Mouse (Mus musculus): ENCODE measurements around the gene Krt14. TPM values are rescaled to one million over a fixed set of nuclear protein-coding genes. Genes with fewer than 3 reads are reported as not detected.

Krt14 gene
- not detected for total RNA-seq (2023)

GRCm38 (mm10) chr11:100207498-100207897, at the start of gene Krt14:
Gene Krt14, minus strand, starts transcription at chr11:100207548.

GRCm38 (mm10) chr11:100248852-100249465, 41.6 kb upstream of the Krt14 start, which contains the start of gene Krt16:
Gene Krt16, minus strand, starts transcription at chr11:100248902.

GRCm38 (mm10) chr11:100192992-100193391, 14.4 kb downstream of the Krt14 start, which contains the start of gene Krt9:
Gene Krt9, minus strand, starts transcription at chr11:100193246.

Other genes with a start within 250 kb of the Krt14 start
- not detected for gene Krtap29-1, start 228.5 kb downstream of the Krt14 start, total RNA-seq (2023)
- gene Krtap16-1, start 221.0 kb downstream of the Krt14 start, total RNA-seq (2023), result not detected
- gene Krtap17-1, start 213.6 kb downstream of the Krt14 start, total RNA-seq (2023), result not detected
- gene Krt33a, start 191.3 kb downstream of the Krt14 start, total RNA-seq (2023), result not detected
- not detected for gene Krt33b, start 177.7 kb downstream of the Krt14 start, total RNA-seq (2023)
- not detected for gene Krt34, start 166.0 kb downstream of the Krt14 start, total RNA-seq (2023)
- not detected for gene Krt31, start 157.0 kb downstream of the Krt14 start, total RNA-seq (2023)
- not detected for gene Krt32, start 119.3 kb downstream of the Krt14 start, total RNA-seq (2023)
- not detected for gene Krt35, start 111.3 kb downstream of the Krt14 start, total RNA-seq (2023)
- gene Krt36, start 101.9 kb downstream of the Krt14 start, total RNA-seq (2023), result not detected
- gene Krt13, start 86.0 kb downstream of the Krt14 start, total RNA-seq (2023), result not detected
- gene Krt15, start 71.6 kb downstream of the Krt14 start, total RNA-seq (2023), result not detected
- gene Krt19, start 58.9 kb downstream of the Krt14 start, total RNA-seq (2023), result not detected
- gene Krt9, start 14.3 kb downstream of the Krt14 start, total RNA-seq (2023), result not detected
- gene Krt16, start 41.4 kb upstream of the Krt14 start, total RNA-seq (2023), result not detected
- not detected for gene Krt17, start 53.5 kb upstream of the Krt14 start, total RNA-seq (2023)
- gene Krt42, start 62.3 kb upstream of the Krt14 start, total RNA-seq (2023), result not detected
- 2,357 TPM for gene Eif1, start 112.3 kb upstream of the Krt14 start, total RNA-seq (2023)
- gene Gast, start 126.9 kb upstream of the Krt14 start, total RNA-seq (2023), result not detected
- gene Hap1, start 148.6 kb upstream of the Krt14 start, total RNA-seq (2023), result 0.46 TPM
- gene Jup, start 190.2 kb upstream of the Krt14 start, total RNA-seq (2023), result 11.4 TPM
- gene P3h4, start 207.3 kb upstream of the Krt14 start, total RNA-seq (2023), result 0.31 TPM
- not detected for gene Fkbp10, start 208.1 kb upstream of the Krt14 start, total RNA-seq (2023)
- 99.9 TPM for gene Nt5c3b, start 234.3 kb upstream of the Krt14 start, total RNA-seq (2023)
- 2.2 TPM for gene Klhl10, start 234.4 kb upstream of the Krt14 start, total RNA-seq (2023)